Mouse (Mus musculus): ENCODE measurements around the gene Kctd12. TPM values are rescaled to one million over a fixed set of nuclear protein-coding genes. Genes with fewer than 3 reads are reported as not detected.

Kctd12 gene
- polyA plus RNA-seq, 1 experiment, result 25.5 TPM

DNA sequence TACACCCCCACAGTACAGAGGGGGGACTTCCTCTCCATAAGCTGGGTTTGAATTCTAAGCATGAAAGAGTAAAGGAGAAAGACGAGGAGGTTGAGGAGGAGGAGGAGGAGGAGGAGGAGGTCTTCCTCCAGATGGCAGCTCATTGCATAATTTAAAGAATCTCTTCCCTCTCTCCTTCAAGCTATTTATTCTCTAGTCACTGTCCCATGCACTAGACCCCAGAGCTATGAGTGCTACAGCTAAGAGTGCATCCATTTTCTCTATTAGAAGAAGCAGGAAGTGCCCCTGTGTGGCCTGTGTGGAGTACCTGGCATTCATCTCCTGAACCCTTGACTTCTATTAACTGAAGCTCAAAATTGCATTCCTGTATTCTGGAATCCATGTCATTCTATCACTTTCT lies 51.5 kb downstream of the Kctd12 start:
- Histone ChIP-seq H3K4me3 (ENCODE audit: low read depth, low read length) (no peak overlapping the region), H3K36me3 (ENCODE audit: control insufficient read depth, insufficient read depth, low read length) (no peaks in the 10 kb centered on the region), H3K4me1 (ENCODE audit: control insufficient read depth, insufficient read depth, insufficient read length, low read length) (no peaks in the 10 kb centered on the region), H3K27me3 (ENCODE audit: control insufficient read depth, insufficient read depth, low read length) (no peaks in the 10 kb centered on the region), H3K27ac (ENCODE audit: insufficient read depth, low read depth, low read length) (no peak overlapping the region)
- TF ChIP-seq CTCF (IDR thresholded peaks at IDR 0.05; ENCODE audit: extremely low read depth, insufficient read length, insufficient replicate concordance, low read depth, low read length), result no peak
- TF ChIP-seq POLR2A (IDR thresholded peaks at IDR 0.05; ENCODE audit: low read depth, low read length), result no peak
- 38% methylated on average over 1 of the region's 1 CpGs for WGBS

DNA sequence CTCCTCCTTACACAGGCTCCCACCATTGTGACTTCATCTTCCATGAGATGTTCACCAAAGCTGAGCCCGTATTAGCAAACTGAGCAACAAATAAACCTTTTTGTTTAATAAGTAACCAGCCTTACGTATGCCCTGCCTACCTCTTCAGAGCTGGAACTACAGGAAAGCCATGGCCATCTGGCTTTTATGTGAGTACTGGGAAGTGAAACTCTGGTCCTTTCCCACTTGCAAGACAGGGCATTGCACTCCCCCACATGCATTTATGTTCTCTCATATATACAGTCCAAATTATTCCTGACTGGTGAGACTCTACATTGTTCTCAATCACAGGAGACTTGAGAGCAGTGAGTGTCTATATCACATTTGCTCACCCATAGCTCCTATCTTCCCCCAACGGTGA lies 52.9 kb downstream of the Kctd12 start:
- Histone ChIP-seq H3K36me3 (ENCODE audit: control insufficient read depth, insufficient read depth, low read length) (no peaks in the 10 kb centered on the region), H3K4me3 (ENCODE audit: low read depth, low read length) (no peak overlapping the region), H3K4me1 (ENCODE audit: control insufficient read depth, insufficient read depth, insufficient read length, low read length) (no peaks in the 10 kb centered on the region), H3K27me3 (ENCODE audit: control insufficient read depth, insufficient read depth, low read length) (no peaks in the 10 kb centered on the region), H3K27ac (ENCODE audit: insufficient read depth, low read depth, low read length) (no peak overlapping the region)
- no peak for TF ChIP-seq CTCF (IDR thresholded peaks at IDR 0.05; ENCODE audit: extremely low read depth, insufficient read length, insufficient replicate concordance, low read depth, low read length)
- TF ChIP-seq POLR2A (IDR thresholded peaks at IDR 0.05; ENCODE audit: low read depth, low read length), result no peak
- 29% methylated on average over 3 of the region's 3 CpGs for WGBS

DNA sequence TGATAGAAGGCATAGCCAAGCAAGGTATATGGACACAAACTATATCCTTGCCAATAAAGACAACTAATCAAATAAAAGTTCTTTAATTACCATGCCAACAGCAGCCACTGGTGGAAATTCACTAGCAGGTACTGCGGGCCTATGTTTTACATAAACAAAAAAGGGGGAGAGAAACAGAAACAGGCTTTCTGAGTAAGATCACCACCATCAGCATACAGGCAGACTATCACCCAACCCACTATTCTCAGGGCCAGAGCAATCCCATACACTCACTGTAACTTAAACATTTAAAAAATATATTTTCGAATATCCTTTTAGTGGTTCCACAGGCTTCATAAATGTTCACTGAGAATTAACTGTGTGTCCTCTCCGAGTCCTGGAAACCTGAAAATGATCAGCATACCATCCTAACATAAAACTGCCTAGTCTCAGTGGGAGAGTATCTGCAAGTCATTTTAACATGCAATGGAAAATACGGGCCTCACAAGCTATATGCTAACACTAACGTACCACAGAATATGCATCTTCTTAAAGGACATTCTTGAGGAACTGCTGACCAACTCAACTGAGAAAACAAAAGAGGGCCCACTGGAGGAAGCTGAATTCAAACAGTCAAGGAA lies 54.5 kb downstream of the Kctd12 start:
- TF ChIP-seq CTCF (IDR thresholded peaks at IDR 0.05; ENCODE audit: extremely low read depth, insufficient read length, insufficient replicate concordance, low read depth, low read length) (no peak), POLR2A (IDR thresholded peaks at IDR 0.05; ENCODE audit: low read depth, low read length) (no peak)
- no peaks in the 10 kb centered on the region for H3K4me1 ChIP-seq (ENCODE audit: control insufficient read depth, insufficient read depth, insufficient read length, low read length)
- 82% methylated on average over 5 of the region's 5 CpGs for WGBS

More for the DNA sequence above, 54.5 kb downstream of the Kctd12 start:
- Histone ChIP-seq H3K27me3 (ENCODE audit: control insufficient read depth, insufficient read depth, low read length) (no peaks in the 10 kb centered on the region), H3K4me3 (ENCODE audit: low read depth, low read length) (no peak overlapping the region), H3K27ac (ENCODE audit: insufficient read depth, low read depth, low read length) (no peak overlapping the region), H3K36me3 (ENCODE audit: control insufficient read depth, insufficient read depth, low read length) (no peaks in the 10 kb centered on the region)

Other genes starting within 250 kb of the Kctd12 start
- gene Acod1, start 64.3 kb upstream of the Kctd12 start, polyA plus RNA-seq (2012; rRNA removed), result 0.22 and 0.74 TPM in 2 replicates
- 7.2 and 15.9 TPM in 2 replicates for gene Cln5, start 87.6 kb upstream of the Kctd12 start, polyA plus RNA-seq (2012; rRNA removed)
- 28.2 and 79.8 TPM in 2 replicates for gene Fbxl3, start 116.9 kb upstream of the Kctd12 start, polyA plus RNA-seq (2012; rRNA removed)